Mouse (Mus musculus) adrenal gland, postnatal 4 days (tissue): ENCODE results near the gene Rimklb. TPM values are rescaled to one million over a fixed set of nuclear protein-coding genes. Genes with fewer than 3 reads are reported as not detected.

Experiments
- DNase-seq, 2 experiments: peaks; one replicate each; pipeline ENCODE4 v3.0.0; 2021 to 2022; ENCODE audit warnings: low spot score in 2 of 2, mixed read lengths in 2 of 2
- total RNA-seq, 2 experiments: library from RNA; stranded (reverse); gene quantifications; 2 replicates each; pipeline ENCODE4 v1.2.3; 2021

The Rimklb gene
- total RNA-seq, 2 experiments from 2014 or later, result 6.8 to 11.4 TPM

GRCm38 (mm10) chr6:122439249-122439648, 59.3 kb downstream of the Rimklb start:
- DNase-seq, result no peak

GRCm38 (mm10) chr6:122435270-122435669, 63.3 kb downstream of the Rimklb start:
- DNase-seq, result no peak

GRCm38 (mm10) chr6:122427456-122427855, 71.1 kb downstream of the Rimklb start:
- no peak for DNase-seq

GRCm38 (mm10) chr6:122417015-122417414, 81.5 kb downstream of the Rimklb start:
- DNase-seq, result no peak

GRCm38 (mm10) chr6:122416347-122416746, 82.2 kb downstream of the Rimklb start:
- no peak for DNase-seq

GRCm38 (mm10) chr6:122411281-122411680, 87.3 kb downstream of the Rimklb start:
- no peak for DNase-seq

GRCm38 (mm10) chr6:122402240-122402639, 96.3 kb downstream of the Rimklb start:
- DNase-seq, result no peak

- no peak for DNase-seq
Observed at GRCm38 (mm10) chr6:122400263-122400662, 98.3 kb downstream of the Rimklb start.

Other genes with a start within 250 kb of the Rimklb start
- gene Klrg1, start 215.9 kb downstream of the Rimklb start, total RNA-seq, result not detected
- 100 to 1,000 TPM; 138 to 140 TPM for gene M6pr, start 190.0 kb downstream of the Rimklb start, total RNA-seq
- 10 to 100 TPM; 41.8 to 43.9 TPM for gene Phc1, start 158.2 kb downstream of the Rimklb start, total RNA-seq
- gene Mfap5, start 7.1 kb upstream of the Rimklb start, total RNA-seq, result 10 to 100 TPM; 42.8 to 44.2 TPM
- gene Aicda, start 55.0 kb upstream of the Rimklb start, total RNA-seq, result not detected
- 10 to 100 TPM; 10.1 to 13.1 TPM for gene Apobec1, start 103.7 kb upstream of the Rimklb start, total RNA-seq
- gene Gdf3, start 111.3 kb upstream of the Rimklb start, total RNA-seq, result not detected
- gene Dppa3, start 127.6 kb upstream of the Rimklb start, total RNA-seq, result not detected
- gene Nanog, start 208.7 kb upstream of the Rimklb start, total RNA-seq, result not detected